Mouse (Mus musculus): ENCODE measurements at regions not wholly inside any gene's neighbourhood (a gene's known extent, or its start where the extent isn't known, plus 50 kb on each side); places are given as distances from the start of the nearest gene placed in this dataset.

DNA sequence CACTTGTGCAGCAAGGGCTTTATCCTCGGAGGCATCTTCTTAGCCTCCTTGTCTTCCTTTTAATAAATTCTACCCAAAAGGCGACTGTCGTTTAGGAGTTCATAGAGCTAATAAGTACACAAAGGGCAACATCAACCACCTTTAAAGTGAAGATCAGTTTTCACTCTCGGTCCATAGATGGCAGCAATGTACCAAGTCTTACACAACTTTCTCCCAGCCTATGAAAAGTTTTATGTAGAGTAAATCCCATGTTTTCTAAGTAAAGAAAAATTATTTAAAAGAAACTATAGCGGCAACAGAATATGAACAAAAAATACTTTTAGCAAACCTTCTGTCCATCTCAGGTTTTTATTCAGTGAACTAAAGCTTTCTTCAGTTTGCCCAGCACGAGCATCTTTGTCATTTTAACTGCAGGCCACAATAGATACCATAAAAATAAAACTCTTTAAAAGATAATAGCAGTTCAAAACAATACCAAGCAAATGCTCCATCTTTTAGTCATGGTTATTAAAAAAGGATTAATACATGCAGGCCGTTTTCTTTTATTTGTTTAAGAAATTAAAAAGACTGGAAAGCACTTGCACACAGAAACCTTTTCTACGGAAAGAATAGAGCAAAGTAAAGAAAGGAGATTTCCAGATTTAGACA, 443.6 kb upstream of the Klhl1 start:
- no peak for DNase-seq
- no peaks in the 10 kb centered on the region for H3K4me1 ChIP-seq (ENCODE audit: control insufficient read depth, insufficient read depth, low read length)
- TF ChIP-seq POLR2A (IDR thresholded peaks at IDR 0.05; ENCODE audit: borderline replicate concordance, extremely low read depth, low read depth, low read length) (no peak), CTCF (IDR thresholded peaks at IDR 0.05; ENCODE audit: insufficient read depth, low read length) (no peak)
- WGBS = 37% methylated on average over 8 of the region's 8 CpGs
- H3K4me3 ChIP-seq (replicated peaks; ENCODE audit: extremely low read depth, low read depth, low read length) = no peak overlapping the region

DNA sequence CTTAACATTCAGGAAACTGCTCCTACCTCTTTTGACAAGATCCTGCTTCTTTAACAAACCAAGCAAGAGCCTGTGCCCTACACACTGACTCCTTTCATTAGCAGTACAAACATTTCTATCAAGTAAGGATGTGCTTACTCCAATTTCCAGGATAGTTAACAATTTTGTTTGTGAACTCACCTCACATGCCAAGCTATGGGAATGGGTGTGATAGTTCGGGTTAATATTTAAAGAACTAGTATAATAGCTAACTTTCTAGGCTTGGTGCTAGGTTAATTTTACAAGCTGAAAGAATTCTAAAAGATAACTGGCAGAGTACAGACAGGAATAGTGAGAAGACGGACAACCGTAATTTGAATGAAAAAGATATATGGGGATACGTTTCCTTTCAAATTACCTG, 437.2 kb upstream of the Klhl1 start:
- TF ChIP-seq CTCF (IDR thresholded peaks at IDR 0.05; ENCODE audit: insufficient read depth, low read length) (no peak), POLR2A (IDR thresholded peaks at IDR 0.05; ENCODE audit: borderline replicate concordance, extremely low read depth, low read depth, low read length) (no peak)
- DNase-seq = no peak
- Histone ChIP-seq H3K4me3 (replicated peaks; ENCODE audit: extremely low read depth, low read depth, low read length) (no peak overlapping the region), H3K4me1 (ENCODE audit: control insufficient read depth, insufficient read depth, low read length) (no peaks in the 10 kb centered on the region)
- 79% methylated on average over 4 of the region's 4 CpGs for WGBS

DNA sequence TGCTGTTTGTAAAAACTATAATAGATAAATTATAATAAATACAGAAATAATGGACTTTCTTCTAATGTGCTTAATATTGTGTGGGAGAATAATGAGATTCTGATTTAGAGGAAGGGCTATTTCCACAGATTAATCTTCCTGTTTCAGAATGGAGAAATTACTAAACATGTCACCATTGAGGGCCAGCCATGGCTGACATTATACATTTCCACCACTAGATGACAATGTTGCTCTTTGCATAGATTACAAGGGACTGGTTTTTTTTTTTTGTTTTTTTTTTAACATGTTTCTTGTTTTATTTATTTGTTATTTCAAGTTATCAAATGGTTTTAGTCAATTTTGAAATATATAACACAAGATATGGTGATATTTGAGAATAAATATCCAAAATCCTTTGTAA, 435.6 kb upstream of the Klhl1 start:
- TF ChIP-seq CTCF (IDR thresholded peaks at IDR 0.05; ENCODE audit: insufficient read depth, low read length) = peak; percentile 4; the same call in 1 of the 2 replicates
- no peak for TF ChIP-seq POLR2A (IDR thresholded peaks at IDR 0.05; ENCODE audit: borderline replicate concordance, extremely low read depth, low read depth, low read length)
- H3K4me3 ChIP-seq (replicated peaks; ENCODE audit: extremely low read depth, low read depth, low read length) = no peak overlapping the region
- DNase-seq = no peak
- no peaks in the 10 kb centered on the region for H3K4me1 ChIP-seq (ENCODE audit: control insufficient read depth, insufficient read depth, low read length)

DNA sequence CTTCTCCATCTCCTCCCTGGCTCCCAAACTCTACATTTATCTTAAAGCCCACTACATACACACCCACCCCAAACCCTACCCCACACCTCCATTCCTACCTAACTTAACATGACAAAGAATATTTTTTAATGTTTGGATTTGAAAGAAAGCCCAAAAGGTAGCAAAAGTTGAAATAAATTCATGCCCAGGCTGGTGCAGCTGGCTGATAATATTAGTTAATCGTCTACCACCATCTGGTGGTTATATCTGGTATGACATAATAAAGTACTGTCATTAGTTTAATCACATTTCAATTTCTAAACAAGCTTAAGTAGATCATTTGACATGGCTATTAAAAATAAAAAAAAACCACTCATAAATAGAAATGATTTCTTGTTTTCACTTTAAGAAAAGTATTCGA, 389.8 kb upstream of the Klhl1 start:
- no peak overlapping the region for H3K4me3 ChIP-seq (replicated peaks; ENCODE audit: extremely low read depth, low read depth, low read length)
- H3K4me1 ChIP-seq (ENCODE audit: control insufficient read depth, insufficient read depth, low read length) = no peaks in the 10 kb centered on the region
- WGBS = 8% methylated on average over 2 of the region's 2 CpGs
- no peak for TF ChIP-seq POLR2A (IDR thresholded peaks at IDR 0.05; ENCODE audit: borderline replicate concordance, extremely low read depth, low read depth, low read length)
- TF ChIP-seq CTCF (IDR thresholded peaks at IDR 0.05; ENCODE audit: insufficient read depth, low read length) = no peak
- DNase-seq = no peak

DNA sequence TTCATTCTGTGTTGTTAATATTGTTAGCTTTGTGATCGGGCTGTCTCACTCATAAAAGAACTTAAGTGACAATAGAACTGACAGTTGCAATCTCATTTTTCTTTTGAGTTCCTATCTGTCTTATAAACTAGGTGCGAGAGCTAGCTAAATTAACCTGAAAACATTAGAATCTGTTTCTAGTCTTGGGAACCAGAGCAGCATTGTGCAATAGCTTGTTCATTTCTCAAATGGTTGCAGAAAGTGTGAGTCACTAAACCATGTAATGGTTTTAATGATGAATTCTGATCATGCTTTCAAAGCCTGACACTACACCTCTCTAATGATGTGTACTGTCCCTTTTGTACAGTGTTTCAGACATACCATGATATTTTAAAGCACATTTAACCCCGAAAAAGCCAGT, 360.8 kb upstream of the Klhl1 start:
- Histone ChIP-seq H3K4me1 (ENCODE audit: control insufficient read depth, insufficient read depth, low read length) (no peaks in the 10 kb centered on the region), H3K4me3 (replicated peaks; ENCODE audit: extremely low read depth, low read depth, low read length) (no peak overlapping the region)
- WGBS = 66% methylated on average over 3 of the region's 3 CpGs
- TF ChIP-seq CTCF (IDR thresholded peaks at IDR 0.05; ENCODE audit: insufficient read depth, low read length) (no peak), POLR2A (IDR thresholded peaks at IDR 0.05; ENCODE audit: borderline replicate concordance, extremely low read depth, low read depth, low read length) (no peak)
- DNase-seq = no peak

DNA sequence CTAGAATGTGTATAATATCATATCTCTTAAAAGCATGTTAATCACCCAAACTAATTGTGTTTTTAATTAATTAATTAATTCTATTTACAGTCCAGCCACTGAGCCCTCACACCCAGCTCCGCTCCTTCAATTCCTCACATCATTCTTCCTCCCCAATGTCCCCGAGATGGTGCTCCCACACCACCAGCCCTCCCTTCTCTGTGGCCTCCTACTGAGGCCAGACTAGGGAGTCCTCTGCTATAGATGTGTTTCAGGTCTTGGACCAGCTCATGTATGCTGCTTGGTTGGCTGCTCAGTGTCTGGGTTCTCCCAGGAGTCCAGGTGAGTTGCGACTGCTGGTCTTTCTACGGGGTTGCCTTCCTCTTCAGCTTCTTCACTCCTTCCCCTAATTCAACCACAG, 353.1 kb upstream of the Klhl1 start:
- TF ChIP-seq CTCF (IDR thresholded peaks at IDR 0.05; ENCODE audit: insufficient read depth, low read length) = no peak
- no peak for TF ChIP-seq POLR2A (IDR thresholded peaks at IDR 0.05; ENCODE audit: borderline replicate concordance, extremely low read depth, low read depth, low read length)
- 81% methylated on average over 4 of the region's 4 CpGs for WGBS
- Histone ChIP-seq H3K4me1 (ENCODE audit: control insufficient read depth, insufficient read depth, low read length) (no peaks in the 10 kb centered on the region), H3K4me3 (replicated peaks; ENCODE audit: extremely low read depth, low read depth, low read length) (no peak overlapping the region)
- DNase-seq = no peak

DNA sequence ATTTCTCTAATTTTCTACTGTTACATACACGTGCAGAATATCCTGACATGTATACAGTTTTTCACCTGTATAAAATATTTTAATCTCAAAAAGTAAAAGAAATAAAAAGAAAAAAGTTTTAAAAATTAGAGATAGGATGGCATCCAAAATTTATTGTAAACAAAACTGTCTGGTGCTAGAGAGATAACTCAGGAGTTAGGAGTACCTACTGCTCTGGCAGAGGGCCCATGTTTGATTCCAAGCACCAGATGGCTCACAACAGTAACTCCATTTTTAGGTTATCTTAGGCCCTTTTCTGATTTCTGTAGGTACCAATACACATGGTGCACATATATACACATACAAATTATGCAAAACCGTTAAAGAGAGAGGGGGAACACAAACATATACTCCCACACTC, 320.0 kb upstream of the Klhl1 start:
- Histone ChIP-seq H3K4me3 (replicated peaks; ENCODE audit: extremely low read depth, low read depth, low read length) (no peak overlapping the region), H3K4me1 (ENCODE audit: control insufficient read depth, insufficient read depth, low read length) (no peaks in the 10 kb centered on the region)
- no peak for TF ChIP-seq CTCF (IDR thresholded peaks at IDR 0.05; ENCODE audit: insufficient read depth, low read length)
- TF ChIP-seq POLR2A (IDR thresholded peaks at IDR 0.05; ENCODE audit: borderline replicate concordance, extremely low read depth, low read depth, low read length) = no peak
- no peak for DNase-seq
- 48% methylated on average over 2 of the region's 2 CpGs for WGBS

DNA sequence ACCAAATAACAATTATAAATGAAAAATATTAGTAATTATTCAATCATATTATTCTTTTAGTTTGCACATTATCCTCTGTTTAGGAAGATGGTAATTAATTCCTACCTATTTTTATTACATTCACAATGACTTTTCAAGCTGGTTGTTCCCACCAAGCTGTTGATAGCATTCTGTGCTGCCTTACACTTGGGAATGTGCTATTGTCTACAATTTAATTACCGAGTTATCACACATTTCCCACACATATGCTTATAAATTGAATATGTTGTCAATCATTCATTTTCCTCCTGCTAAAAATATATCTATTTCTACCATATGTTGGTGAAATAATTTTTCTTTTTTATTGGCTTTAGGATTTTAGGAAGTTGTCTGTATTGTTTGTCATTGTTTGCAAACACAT, 306.2 kb upstream of the Klhl1 start:
- WGBS = 78% methylated on average over 1 of the region's 1 CpGs
- no peak for TF ChIP-seq CTCF (IDR thresholded peaks at IDR 0.05; ENCODE audit: insufficient read depth, low read length)
- TF ChIP-seq POLR2A (IDR thresholded peaks at IDR 0.05; ENCODE audit: borderline replicate concordance, extremely low read depth, low read depth, low read length) = no peak
- no peak for DNase-seq
- Histone ChIP-seq H3K4me1 (ENCODE audit: control insufficient read depth, insufficient read depth, low read length) (no peaks in the 10 kb centered on the region), H3K4me3 (replicated peaks; ENCODE audit: extremely low read depth, low read depth, low read length) (no peak overlapping the region)

DNA sequence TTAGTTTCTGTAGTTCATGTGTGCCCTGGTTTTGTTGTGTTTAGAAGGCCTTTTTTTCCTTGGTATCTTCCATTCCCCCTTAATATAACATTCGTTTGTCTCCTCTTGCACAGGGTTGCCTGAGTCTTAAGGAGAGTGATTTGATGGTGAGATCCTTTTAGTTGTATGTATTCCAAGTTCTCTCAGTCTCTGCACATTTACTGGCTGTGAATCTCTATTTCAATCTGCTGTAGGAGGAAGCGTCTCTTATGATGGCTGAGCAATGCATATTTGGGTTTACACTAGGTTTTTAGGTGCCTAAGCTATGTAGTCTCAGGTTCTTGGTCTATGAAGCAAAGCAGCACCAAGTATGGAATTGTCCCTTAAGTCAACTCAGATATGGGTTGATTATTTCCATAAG, 296.8 kb upstream of the Klhl1 start:
- H3K4me1 ChIP-seq (ENCODE audit: control insufficient read depth, insufficient read depth, low read length) = no peaks in the 10 kb centered on the region
- WGBS = 79% methylated on average over 2 of the region's 2 CpGs
- DNase-seq = no peak
- TF ChIP-seq CTCF (IDR thresholded peaks at IDR 0.05; ENCODE audit: insufficient read depth, low read length) (no peak), POLR2A (IDR thresholded peaks at IDR 0.05; ENCODE audit: borderline replicate concordance, extremely low read depth, low read depth, low read length) (no peak)
- H3K4me3 ChIP-seq (replicated peaks; ENCODE audit: extremely low read depth, low read depth, low read length) = no peak overlapping the region

DNA sequence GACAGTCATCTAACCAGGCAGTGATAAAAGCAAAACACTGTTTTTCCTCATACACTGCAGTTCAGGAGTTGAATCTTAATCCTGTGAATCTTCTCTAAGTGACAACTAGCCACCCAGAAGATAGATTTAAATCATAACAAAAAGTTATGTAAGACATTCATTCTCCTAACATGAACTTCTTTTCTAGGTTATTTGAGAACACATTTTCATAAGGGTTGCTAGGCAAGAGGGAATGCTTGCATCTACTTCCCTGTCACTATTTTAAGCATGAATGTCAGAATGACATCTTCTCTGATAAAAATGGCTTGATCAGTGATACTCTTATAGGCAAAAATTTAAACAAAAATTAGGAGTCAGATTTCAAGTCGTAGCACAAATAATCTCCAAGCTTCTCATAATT, 286.4 kb upstream of the Klhl1 start:
- no peak overlapping the region for H3K4me3 ChIP-seq (replicated peaks; ENCODE audit: extremely low read depth, low read depth, low read length)
- 60% methylated on average over 1 of the region's 1 CpGs for WGBS
- DNase-seq = no peak
- H3K4me1 ChIP-seq (ENCODE audit: control insufficient read depth, insufficient read depth, low read length) = no peaks in the 10 kb centered on the region
- TF ChIP-seq CTCF (IDR thresholded peaks at IDR 0.05; ENCODE audit: insufficient read depth, low read length) = no peak
- no peak for TF ChIP-seq POLR2A (IDR thresholded peaks at IDR 0.05; ENCODE audit: borderline replicate concordance, extremely low read depth, low read depth, low read length)
